Mouse (Mus musculus): ENCODE measurements around the gene Sgsm2. TPM values are rescaled to one million over a fixed set of nuclear protein-coding genes. Genes with fewer than 3 reads are reported as not detected.
A peak's percentile ranks its signal among the peaks of the same experiment; 100 is the strongest.

Sgsm2 gene
- polyA plus RNA-seq (2015; fragmentation: Nextera tagmentation; extraction: Ambion mirVana) = 2.3 and 2.4 TPM in 2 replicates

- peak within 1 kb of the TSS; percentile 99 for H3K4me2 ChIP-seq (replicated peaks; ENCODE audit: low read depth)
- WGBS = under 1% methylated on average over 61 of the region's 74 CpGs
- H3K4me3 ChIP-seq (ENCODE audit: low read depth, low read length) = peak within 1 kb of the TSS; percentile 94
- ATAC-seq = peak; percentile 32
- peak within 1 kb of the TSS; percentile 82 for H3K9ac ChIP-seq (ENCODE audit: low read depth, low read length)
- H3K27me3 ChIP-seq (replicated peaks; ENCODE audit: control insufficient read depth, insufficient read depth, low read length) = no peaks in the 10 kb centered on the region
- no peaks in the 10 kb centered on the region for H3K4me1 ChIP-seq (replicated peaks; ENCODE audit: control insufficient read depth, insufficient read depth, low read length)
- no peaks in the 10 kb centered on the region for H3K9me3 ChIP-seq (ENCODE audit: control insufficient read depth)
- H3K36me3 ChIP-seq (ENCODE audit: control insufficient read depth, insufficient read depth) = peaks cover 19% of the 10 kb centered on the region
- peak within 1 kb of the TSS; percentile 78 for H3K27ac ChIP-seq (ENCODE audit: low read depth, low read length)
- no peak for TF ChIP-seq CTCF (IDR thresholded peaks at IDR 0.05; ENCODE audit: low read depth)
Measured at GRCm38 (mm10) chr11:74896901-74897677, at the start of gene Sgsm2. Gene Sgsm2, minus strand, starts transcription at chr11:74897060.

DNA sequence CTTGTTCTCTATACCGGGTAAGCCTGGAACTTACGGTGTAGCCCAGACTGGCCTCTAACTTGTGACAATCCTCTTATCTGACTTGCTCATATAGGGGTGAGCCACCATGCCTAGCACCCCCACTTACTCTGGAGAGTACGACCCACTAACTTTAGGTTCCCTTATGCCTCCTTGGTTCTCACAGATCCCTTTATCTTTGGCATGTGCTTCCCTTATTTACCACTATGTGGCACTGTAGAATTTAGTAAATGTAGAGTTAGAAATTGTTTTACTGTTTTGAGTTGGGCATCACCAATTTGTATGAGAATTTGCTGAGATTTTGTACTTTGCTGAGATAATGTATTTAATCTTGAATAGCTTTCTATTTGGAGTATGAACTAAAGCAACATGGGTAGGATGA is 49.5 kb upstream of the Sgsm2 start:
- peak; percentile 33; the same call in 1 of the 2 replicates for ATAC-seq
- no peak overlapping the region for H3K9ac ChIP-seq (ENCODE audit: low read depth, low read length)
- no peaks in the 10 kb centered on the region for H3K9me3 ChIP-seq (ENCODE audit: control insufficient read depth)
- H3K4me3 ChIP-seq (ENCODE audit: low read depth, low read length) = no peak overlapping the region
- H3K4me1 ChIP-seq (replicated peaks; ENCODE audit: control insufficient read depth, insufficient read depth, low read length) = no peaks in the 10 kb centered on the region
- WGBS = 79% methylated on average over 3 of the region's 3 CpGs
- H3K36me3 ChIP-seq (ENCODE audit: control insufficient read depth, insufficient read depth) = peaks cover 29% of the 10 kb centered on the region
- no peak overlapping the region for H3K27ac ChIP-seq (ENCODE audit: low read depth, low read length)
- peak; percentile 75 for TF ChIP-seq CTCF (IDR thresholded peaks at IDR 0.05; ENCODE audit: low read depth)
- H3K4me2 ChIP-seq (replicated peaks; ENCODE audit: low read depth) = no peak overlapping the region
- no peaks in the 10 kb centered on the region for H3K27me3 ChIP-seq (replicated peaks; ENCODE audit: control insufficient read depth, insufficient read depth, low read length)

DNA sequence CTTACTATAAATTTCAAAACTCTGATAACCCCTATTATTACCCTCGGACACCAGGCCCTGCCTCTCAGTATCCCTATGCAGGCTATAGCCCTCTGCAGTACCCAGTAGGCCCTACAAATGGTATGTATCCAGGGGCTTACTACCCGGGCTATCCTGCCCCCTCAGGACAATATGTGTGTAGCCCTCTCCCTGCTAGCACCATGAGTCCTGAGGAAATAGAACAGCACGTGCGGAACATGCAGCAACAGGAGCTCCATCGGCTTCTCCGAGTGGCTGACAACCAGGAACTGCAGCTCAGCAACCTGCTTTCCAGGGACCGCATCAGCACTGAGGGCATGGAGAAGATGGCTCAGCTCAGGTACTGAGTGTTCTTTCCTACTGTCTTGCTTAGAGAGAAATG is 33.5 kb upstream of the Sgsm2 start:
- no peaks in the 10 kb centered on the region; the same call in 1 of the 2 replicates for H3K4me1 ChIP-seq (replicated peaks; ENCODE audit: control insufficient read depth, insufficient read depth, low read length)
- no peak overlapping the region for H3K27ac ChIP-seq (ENCODE audit: low read depth, low read length)
- no peaks in the 10 kb centered on the region for H3K9me3 ChIP-seq (ENCODE audit: control insufficient read depth)
- no peak overlapping the region for H3K9ac ChIP-seq (ENCODE audit: low read depth, low read length)
- H3K36me3 ChIP-seq (ENCODE audit: control insufficient read depth, insufficient read depth) = peaks cover 38% of the 10 kb centered on the region
- no peak for ATAC-seq
- 91% methylated on average over 7 of the region's 7 CpGs for WGBS
- no peak for TF ChIP-seq CTCF (IDR thresholded peaks at IDR 0.05; ENCODE audit: low read depth)
- no peak overlapping the region for H3K4me3 ChIP-seq (ENCODE audit: low read depth, low read length)
- H3K27me3 ChIP-seq (replicated peaks; ENCODE audit: control insufficient read depth, insufficient read depth, low read length) = no peaks in the 10 kb centered on the region
- H3K4me2 ChIP-seq (replicated peaks; ENCODE audit: low read depth) = no peak overlapping the region

- WGBS = 69% methylated on average over 4 of the region's 4 CpGs
- Histone ChIP-seq H3K27me3 (replicated peaks; ENCODE audit: control insufficient read depth, insufficient read depth, low read length) (no peaks in the 10 kb centered on the region), H3K9ac (ENCODE audit: low read depth, low read length) (no peak overlapping the region), H3K4me2 (replicated peaks; ENCODE audit: low read depth) (no peak overlapping the region), H3K27ac (ENCODE audit: low read depth, low read length) (no peak overlapping the region), H3K4me1 (replicated peaks; ENCODE audit: control insufficient read depth, insufficient read depth, low read length) (no peaks in the 10 kb centered on the region; the same call in 1 of the 2 replicates), H3K36me3 (ENCODE audit: control insufficient read depth, insufficient read depth) (peaks cover 27% of the 10 kb centered on the region), H3K4me3 (ENCODE audit: low read depth, low read length) (no peak overlapping the region), H3K9me3 (ENCODE audit: control insufficient read depth) (no peaks in the 10 kb centered on the region)
- no peak for ATAC-seq
- no peak for TF ChIP-seq CTCF (IDR thresholded peaks at IDR 0.05; ENCODE audit: low read depth)
Measured at GRCm38 (mm10) chr11:74929111-74929510, 32.3 kb upstream of the Sgsm2 start.

- no peak overlapping the region for H3K27ac ChIP-seq (ENCODE audit: low read depth, low read length)
- H3K4me1 ChIP-seq (replicated peaks; ENCODE audit: control insufficient read depth, insufficient read depth, low read length) = no peaks in the 10 kb centered on the region; the same call in 1 of the 2 replicates
- no peaks in the 10 kb centered on the region for H3K27me3 ChIP-seq (replicated peaks; ENCODE audit: control insufficient read depth, insufficient read depth, low read length)
- no peak for TF ChIP-seq CTCF (IDR thresholded peaks at IDR 0.05; ENCODE audit: low read depth)
- no peak overlapping the region for H3K9ac ChIP-seq (ENCODE audit: low read depth, low read length)
- H3K4me2 ChIP-seq (replicated peaks; ENCODE audit: low read depth) = peak overlapping the region; percentile 72; the same call in 1 of the 2 replicates
- H3K4me3 ChIP-seq (ENCODE audit: low read depth, low read length) = no peak overlapping the region
- no peaks in the 10 kb centered on the region for H3K9me3 ChIP-seq (ENCODE audit: control insufficient read depth)
- H3K36me3 ChIP-seq (ENCODE audit: control insufficient read depth, insufficient read depth) = peaks cover 16% of the 10 kb centered on the region
- WGBS = 91% methylated on average over 2 of the region's 2 CpGs
- no peak for ATAC-seq
Measured at GRCm38 (mm10) chr11:74927236-74927725, 30.4 kb upstream of the Sgsm2 start.

GRCm38 (mm10) chr11:74926388-74927005 is 29.6 kb upstream of the Sgsm2 start:
- H3K27me3 ChIP-seq (replicated peaks; ENCODE audit: control insufficient read depth, insufficient read depth, low read length) = no peaks in the 10 kb centered on the region
- H3K4me3 ChIP-seq (ENCODE audit: low read depth, low read length) = peak overlapping the region; percentile 93
- no peak; the same call in 1 of the 2 replicates for ATAC-seq
- peak overlapping the region; percentile 91 for H3K9ac ChIP-seq (ENCODE audit: low read depth, low read length)
- H3K9me3 ChIP-seq (ENCODE audit: control insufficient read depth) = no peaks in the 10 kb centered on the region
- peaks cover 16% of the 10 kb centered on the region for H3K36me3 ChIP-seq (ENCODE audit: control insufficient read depth, insufficient read depth)
- 3% methylated on average over 11 of the region's 11 CpGs for WGBS
- H3K4me1 ChIP-seq (replicated peaks; ENCODE audit: control insufficient read depth, insufficient read depth, low read length) = no peaks in the 10 kb centered on the region; the same call in 1 of the 2 replicates
- peak overlapping the region; percentile 72 for H3K4me2 ChIP-seq (replicated peaks; ENCODE audit: low read depth)
- TF ChIP-seq CTCF (IDR thresholded peaks at IDR 0.05; ENCODE audit: low read depth) = no peak
- H3K27ac ChIP-seq (ENCODE audit: low read depth, low read length) = peak overlapping the region; percentile 98
